Mouse (Mus musculus): Measurements from ENCODE around the gene Wipf3. TPM values are rescaled to one million over a fixed set of nuclear protein-coding genes. Genes with fewer than 3 reads are reported as not detected.

The Wipf3 gene
- polyA plus RNA-seq, 1 experiment = 8.8 TPM

- Histone ChIP-seq H3K36me3 (ENCODE audit: control insufficient read depth, insufficient read depth, low read length) (no peaks in the 10 kb centered on the region), H3K4me1 (ENCODE audit: control insufficient read depth, insufficient read depth, insufficient read length, low read length) (no peaks in the 10 kb centered on the region), H3K27me3 (ENCODE audit: control insufficient read depth, insufficient read depth, low read length) (no peaks in the 10 kb centered on the region), H3K4me3 (ENCODE audit: low read depth, low read length) (no peak overlapping the region), H3K27ac (ENCODE audit: insufficient read depth, low read depth, low read length) (no peak overlapping the region)
- WGBS = 71% methylated on average over 9 of the region's 9 CpGs
- no peak for TF ChIP-seq CTCF (IDR thresholded peaks at IDR 0.05; ENCODE audit: extremely low read depth, insufficient read length, insufficient replicate concordance, low read depth, low read length)
These were observed 111.0 kb downstream of the Wipf3 start for GRCm38 (mm10) chr6:54540252-54540887.

- no peak for TF ChIP-seq CTCF (IDR thresholded peaks at IDR 0.05; ENCODE audit: extremely low read depth, insufficient read length, insufficient replicate concordance, low read depth, low read length)
- no peak for TF ChIP-seq POLR2A (IDR thresholded peaks at IDR 0.05; ENCODE audit: low read depth, low read length)
- no peak overlapping the region for H3K4me3 ChIP-seq (ENCODE audit: low read depth, low read length)
- no peaks in the 10 kb centered on the region for H3K27me3 ChIP-seq (ENCODE audit: control insufficient read depth, insufficient read depth, low read length)
- 83% methylated on average over 7 of the region's 7 CpGs for WGBS
- no peak overlapping the region for H3K27ac ChIP-seq (ENCODE audit: insufficient read depth, low read depth, low read length)
- no peaks in the 10 kb centered on the region for H3K36me3 ChIP-seq (ENCODE audit: control insufficient read depth, insufficient read depth, low read length)
- H3K4me1 ChIP-seq (ENCODE audit: control insufficient read depth, insufficient read depth, insufficient read length, low read length) = no peaks in the 10 kb centered on the region
These were observed 113.4 kb downstream of the Wipf3 start for GRCm38 (mm10) chr6:54542836-54543235.

- Histone ChIP-seq H3K4me1 (ENCODE audit: control insufficient read depth, insufficient read depth, insufficient read length, low read length) (no peaks in the 10 kb centered on the region), H3K27me3 (ENCODE audit: control insufficient read depth, insufficient read depth, low read length) (no peaks in the 10 kb centered on the region), H3K27ac (ENCODE audit: insufficient read depth, low read depth, low read length) (no peak overlapping the region), H3K36me3 (ENCODE audit: control insufficient read depth, insufficient read depth, low read length) (no peaks in the 10 kb centered on the region), H3K4me3 (ENCODE audit: low read depth, low read length) (no peak overlapping the region)
- WGBS = 64% methylated on average over 2 of the region's 2 CpGs
- TF ChIP-seq CTCF (IDR thresholded peaks at IDR 0.05; ENCODE audit: extremely low read depth, insufficient read length, insufficient replicate concordance, low read depth, low read length) (no peak), POLR2A (IDR thresholded peaks at IDR 0.05; ENCODE audit: low read depth, low read length) (no peak)
These were observed 114.2 kb downstream of the Wipf3 start for GRCm38 (mm10) chr6:54543646-54544045.

DNA sequence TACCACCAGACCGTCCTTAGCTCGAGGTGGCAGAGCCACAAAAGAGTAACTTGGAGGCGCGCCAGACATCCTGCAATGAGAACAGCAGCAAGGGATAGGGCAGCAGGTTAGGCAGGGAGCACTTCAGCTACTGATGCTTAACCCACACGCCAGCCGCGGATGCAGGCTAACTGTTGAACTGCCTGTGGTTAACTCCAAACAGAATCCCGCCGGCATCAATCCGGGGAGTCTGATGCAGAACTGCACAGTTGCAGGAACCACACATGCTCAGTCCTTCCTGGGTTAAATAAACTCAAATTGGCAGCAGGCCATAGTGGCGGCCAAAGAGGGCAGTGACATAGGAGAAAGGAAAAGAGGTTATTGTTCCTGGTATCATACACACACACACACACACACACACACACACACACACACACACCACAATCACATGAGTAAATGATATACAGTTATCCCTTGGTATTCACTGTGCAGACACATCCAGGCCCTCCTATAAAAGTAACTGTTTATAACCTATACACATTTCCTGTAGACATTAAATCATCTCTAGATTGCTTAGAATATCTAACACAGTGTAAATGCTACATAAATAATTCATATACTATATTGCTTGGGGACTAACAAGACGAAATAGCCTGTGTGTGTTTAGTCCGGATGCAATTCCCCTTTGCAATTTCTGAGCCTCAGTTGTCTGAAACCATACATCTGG is 119.1 kb downstream of the Wipf3 start:
- Histone ChIP-seq H3K4me3 (ENCODE audit: low read depth, low read length) (no peak overlapping the region), H3K36me3 (ENCODE audit: control insufficient read depth, insufficient read depth, low read length) (no peaks in the 10 kb centered on the region), H3K4me1 (ENCODE audit: control insufficient read depth, insufficient read depth, insufficient read length, low read length) (no peaks in the 10 kb centered on the region), H3K27me3 (ENCODE audit: control insufficient read depth, insufficient read depth, low read length) (no peaks in the 10 kb centered on the region), H3K27ac (ENCODE audit: insufficient read depth, low read depth, low read length) (no peak overlapping the region)
- TF ChIP-seq CTCF (IDR thresholded peaks at IDR 0.05; ENCODE audit: extremely low read depth, insufficient read length, insufficient replicate concordance, low read depth, low read length) (no peak), POLR2A (IDR thresholded peaks at IDR 0.05; ENCODE audit: low read depth, low read length) (no peak)
- WGBS = 50% methylated on average over 13 of the region's 13 CpGs

DNA sequence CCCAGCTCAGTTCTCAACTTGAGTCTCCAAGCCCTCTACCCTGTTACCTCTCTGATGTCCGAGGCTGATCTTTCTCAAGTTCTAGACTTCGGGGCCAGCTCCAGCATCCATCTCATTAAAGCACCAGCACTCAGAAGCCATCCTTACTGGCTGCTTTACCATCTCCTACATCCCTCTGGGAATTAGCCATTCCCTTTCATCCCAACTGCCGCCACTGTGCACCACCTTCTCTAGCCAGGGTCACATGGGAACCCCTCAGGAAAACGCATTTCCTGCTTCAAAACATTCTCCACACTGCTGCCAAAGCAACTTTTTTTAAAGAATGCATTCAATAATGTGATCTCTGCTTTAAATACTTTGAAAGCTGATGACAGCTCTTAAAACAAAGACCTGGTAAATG is 119.9 kb downstream of the Wipf3 start:
- H3K4me3 ChIP-seq (ENCODE audit: low read depth, low read length) = no peak overlapping the region
- 75% methylated on average over 4 of the region's 4 CpGs for WGBS
- TF ChIP-seq POLR2A (IDR thresholded peaks at IDR 0.05; ENCODE audit: low read depth, low read length) (no peak), CTCF (IDR thresholded peaks at IDR 0.05; ENCODE audit: extremely low read depth, insufficient read length, insufficient replicate concordance, low read depth, low read length) (no peak)
- H3K27me3 ChIP-seq (ENCODE audit: control insufficient read depth, insufficient read depth, low read length) = no peaks in the 10 kb centered on the region
- H3K27ac ChIP-seq (ENCODE audit: insufficient read depth, low read depth, low read length) = no peak overlapping the region
- no peaks in the 10 kb centered on the region for H3K36me3 ChIP-seq (ENCODE audit: control insufficient read depth, insufficient read depth, low read length)
- H3K4me1 ChIP-seq (ENCODE audit: control insufficient read depth, insufficient read depth, insufficient read length, low read length) = no peaks in the 10 kb centered on the region

GRCm38 (mm10) chr6:54550801-54551323 is 121.5 kb downstream of the Wipf3 start:
- TF ChIP-seq POLR2A (IDR thresholded peaks at IDR 0.05; ENCODE audit: low read depth, low read length) (no peak), CTCF (IDR thresholded peaks at IDR 0.05; ENCODE audit: extremely low read depth, insufficient read length, insufficient replicate concordance, low read depth, low read length) (no peak)
- no peak overlapping the region for H3K27ac ChIP-seq (ENCODE audit: insufficient read depth, low read depth, low read length)
- no peak overlapping the region for H3K4me3 ChIP-seq (ENCODE audit: low read depth, low read length)
- no peaks in the 10 kb centered on the region for H3K4me1 ChIP-seq (ENCODE audit: control insufficient read depth, insufficient read depth, insufficient read length, low read length)
- no peaks in the 10 kb centered on the region for H3K36me3 ChIP-seq (ENCODE audit: control insufficient read depth, insufficient read depth, low read length)
- 52% methylated on average over 7 of the region's 7 CpGs for WGBS
- H3K27me3 ChIP-seq (ENCODE audit: control insufficient read depth, insufficient read depth, low read length) = no peaks in the 10 kb centered on the region

GRCm38 (mm10) chr6:54552721-54553413 is 123.5 kb downstream of the Wipf3 start:
- TF ChIP-seq POLR2A (IDR thresholded peaks at IDR 0.05; ENCODE audit: low read depth, low read length) (no peak), CTCF (IDR thresholded peaks at IDR 0.05; ENCODE audit: extremely low read depth, insufficient read length, insufficient replicate concordance, low read depth, low read length) (no peak)
- no peaks in the 10 kb centered on the region for H3K36me3 ChIP-seq (ENCODE audit: control insufficient read depth, insufficient read depth, low read length)
- H3K27ac ChIP-seq (ENCODE audit: insufficient read depth, low read depth, low read length) = no peak overlapping the region
- no peaks in the 10 kb centered on the region for H3K27me3 ChIP-seq (ENCODE audit: control insufficient read depth, insufficient read depth, low read length)
- H3K4me1 ChIP-seq (ENCODE audit: control insufficient read depth, insufficient read depth, insufficient read length, low read length) = no peaks in the 10 kb centered on the region
- WGBS = 82% methylated on average over 9 of the region's 9 CpGs
- no peak overlapping the region for H3K4me3 ChIP-seq (ENCODE audit: low read depth, low read length)

Other genes starting within 250 kb of the Wipf3 start
- 21.2 and 166 TPM in 2 replicates for gene Prr15, start 103.8 kb upstream of the Wipf3 start, polyA plus RNA-seq (2012; rRNA removed)
- 0.48 and 0.53 TPM in 2 replicates for gene Scrn1, start 136.9 kb downstream of the Wipf3 start, polyA plus RNA-seq (2012; rRNA removed)
- gene Plekha8, start 165.5 kb downstream of the Wipf3 start, polyA plus RNA-seq (2012; rRNA removed) = 3.5 and 5.1 TPM in 2 replicates
- gene Fkbp14, start 167.7 kb downstream of the Wipf3 start, polyA plus RNA-seq (2012; rRNA removed) = 0.27 and 0.30 TPM in 2 replicates

Measured in small intestine, adult 2 months (tissue).